Mouse (Mus musculus) ES-E14 (cell line): ENCODE measurements around the gene Dcaf17. TPM values are rescaled to one million over a fixed set of nuclear protein-coding genes. Genes with fewer than 3 reads are reported as not detected.

Source experiments
- DNase-seq: peaks from one replicate; pipeline ENCODE4 v3.0.0-alpha.2; 2013; ENCODE audit warnings: low read depth, low spot score
- H3K27ac ChIP-seq: 2 replicates; pipeline ENCODE4 v1.5.1; 2012; ENCODE audit warnings: low read depth, mild to moderate bottlenecking, low read length, moderate library complexity, mixed read lengths; ENCODE audit not compliant: poor library complexity, insufficient read depth, severe bottlenecking
- H3K36me3 ChIP-seq: 2 replicates; pipeline ENCODE4 v1.6.1; 2012; ENCODE audit warnings: mild to moderate bottlenecking, low read length, moderate library complexity, mixed read lengths; ENCODE audit not compliant: control insufficient read depth, poor library complexity, insufficient read depth, severe bottlenecking
- H3K4me1 ChIP-seq, 2 experiments: fragments of 150-350 bp in 1 of 2; sonication (generic) in 1 of 2; 2 replicates each; pipeline ENCODE4 v1.6.1; 2012; ENCODE audit warnings: low read length in 2 of 2, mild to moderate bottlenecking in 1 of 2, mixed read lengths in 1 of 2; ENCODE audit not compliant: control insufficient read depth in 2 of 2, insufficient read depth in 2 of 2, poor library complexity in 1 of 2
- H3K4me3 ChIP-seq, 2 experiments: fragments of 150-350 bp in 1 of 2; sonication (generic) in 1 of 2; 2 replicates each; pipeline ENCODE4 v1.5.1; 2012; ENCODE audit warnings: low read length in 2 of 2, low read depth in 1 of 2, mild to moderate bottlenecking in 1 of 2, mixed read lengths in 1 of 2; ENCODE audit not compliant: insufficient read depth in 1 of 2, poor library complexity in 1 of 2, severe bottlenecking in 1 of 2
- H3K9ac ChIP-seq: 2 replicates; pipeline ENCODE4 v1.6.1; 2012; ENCODE audit warnings: low read depth, mild to moderate bottlenecking, low read length, mixed read lengths; ENCODE audit not compliant: poor library complexity, insufficient read depth, severe bottlenecking
- H3K9me3 ChIP-seq: fragments of 150-350 bp; sonication (generic); 2 replicates; pipeline ENCODE4 v1.6.1; 2012; ENCODE audit warnings: low read depth, mild to moderate bottlenecking, low read length; ENCODE audit not compliant: control insufficient read depth, insufficient read depth
- CHD2 ChIP-seq: IDR thresholded peaks from 2 replicates; pipeline ENCODE4 v1.6.1; 2014; ENCODE audit warnings: mild to moderate bottlenecking, low read depth, low read length, inconsistent platforms
- HCFC1 ChIP-seq: IDR thresholded peaks from 2 replicates; pipeline ENCODE4 v1.6.1; 2012; ENCODE audit warnings: low read length, inconsistent platforms, borderline replicate concordance; ENCODE audit not compliant: insufficient read depth
- MAFK ChIP-seq: IDR thresholded peaks from 2 replicates; pipeline ENCODE4 v1.6.1; 2014; ENCODE audit warnings: mild to moderate bottlenecking, low read depth, low read length, inconsistent platforms; ENCODE audit not compliant: insufficient read depth
- ZC3H11A ChIP-seq: IDR thresholded peaks from 2 replicates; pipeline ENCODE4 v1.6.1; 2012; ENCODE audit warnings: low read depth, mild to moderate bottlenecking, inconsistent platforms, low read length, borderline replicate concordance
- ZNF384 ChIP-seq: IDR thresholded peaks from 2 replicates; pipeline ENCODE4 v1.6.1; 2012; ENCODE audit warnings: low read depth, low read length, inconsistent platforms
- in situ Hi-C, 2 experiments: fragments of 600-800 bp; cut with MboI; formaldehyde crosslinking; loops; one replicate each; pipeline ENCODE4 v1.15.1; 2025; ENCODE audit warnings: low sequenced_read_pairs in 2 of 2, inconsistent platforms in 1 of 2; ENCODE audit not compliant: unreplicated experiment in 2 of 2
- total RNA-seq: library from RNA; depleted of rRNA; stranded (reverse); fragments of 300-350 nt; gene quantifications from 2 replicates; pipeline ENCODE4 v1.2.3, GENCODE M21; 2012

The Dcaf17 gene
- total RNA-seq, 1 experiment, result 20.0 TPM

GRCm38 (mm10) chr2:71019704-71020375 is 35.3 kb upstream of the Dcaf17 start:
- Histone ChIP-seq H3K4me1 (peaks cover 0 to 14% of the 10 kb centered on the region in 2 experiments; a peak in 3 of 4 replicates), H3K9ac (no peak overlapping the region), H3K27ac (no peak overlapping the region), H3K36me3 (no peaks in the 10 kb centered on the region), H3K9me3 (no peaks in the 10 kb centered on the region), H3K4me3 (no peak overlapping the region)
- in situ Hi-C loops, result no loop called here
- no peak for DNase-seq
- TF ChIP-seq HCFC1 (no peak), CHD2 (no peak), MAFK (no peak), ZNF384 (no peak), ZC3H11A (no peak)

GRCm38 (mm10) chr2:71020674-71021073 is 34.5 kb upstream of the Dcaf17 start:
- Histone ChIP-seq H3K9me3 (no peaks in the 10 kb centered on the region), H3K27ac (no peak overlapping the region), H3K4me1 (peaks cover 0 to 14% of the 10 kb centered on the region in 2 experiments; a peak in 3 of 4 replicates), H3K9ac (no peak overlapping the region), H3K36me3 (no peaks in the 10 kb centered on the region), H3K4me3 (no peak overlapping the region)
- no peak for DNase-seq
- in situ Hi-C loops, result no loop called here
- TF ChIP-seq MAFK (no peak), ZNF384 (no peak), CHD2 (no peak), ZC3H11A (no peak), HCFC1 (no peak)

GRCm38 (mm10) chr2:71022991-71023390 is 32.1 kb upstream of the Dcaf17 start:
- DNase-seq, result no peak
- H3K9me3 ChIP-seq, result no peaks in the 10 kb centered on the region
- H3K4me1 ChIP-seq, result peaks cover 3 to 16% of the 10 kb centered on the region in 2 experiments; a peak in 3 of 4 replicates
- no peak overlapping the region for H3K27ac ChIP-seq
- TF ChIP-seq CHD2 (no peak), HCFC1 (no peak), ZC3H11A (no peak), ZNF384 (no peak), MAFK (no peak)
- in situ Hi-C loops, result no loop called here
- no peaks in the 10 kb centered on the region for H3K36me3 ChIP-seq
- H3K9ac ChIP-seq, result no peak overlapping the region
- no peak overlapping the region for H3K4me3 ChIP-seq

- no peak for TF ChIP-seq CHD2
- TF ChIP-seq MAFK, result no peak
- no peak for TF ChIP-seq HCFC1
- TF ChIP-seq ZNF384, result no peak
- no peak for TF ChIP-seq ZC3H11A
- H3K9ac ChIP-seq, result no peak overlapping the region
- in situ Hi-C loops, result no loop called here
These were observed 31.1 kb upstream of the Dcaf17 start for GRCm38 (mm10) chr2:71023986-71024385.

More at GRCm38 (mm10) chr2:71023986-71024385, 31.1 kb upstream of the Dcaf17 start:
- H3K4me3 ChIP-seq, result no peak overlapping the region
- H3K27ac ChIP-seq, result no peak overlapping the region; the same call in 1 of the 2 replicates
- H3K9me3 ChIP-seq, result no peaks in the 10 kb centered on the region
- H3K4me1 ChIP-seq, result peaks cover 3 to 16% of the 10 kb centered on the region in 2 experiments; a peak in 3 of 4 replicates
- no peaks in the 10 kb centered on the region for H3K36me3 ChIP-seq
- DNase-seq, result no peak
